In genomic region chr10:41710773-41711172, GRCm38 (mm10) we compare ENCODE assay signal across 27 mouse cellular contexts. TPM values are rescaled to one million over a fixed set of nuclear protein-coding genes. Genes with fewer than 3 reads are reported as not detected.
DNase-seq lines count a peak whose midpoint lies in the region; ATAC-seq and TF ChIP-seq lines count a peak whose summit lies in the region.
"Had no signal": no experiment of that assay in that cellular context is flagged by ENCODE, and none has a peak within 500 bp of the region (broad histone marks: within the 10 kb centered on the region; RNA-seq: fewer than 3 reads in every experiment).

No protein-coding gene starts in this region.

- no peak for ATAC-seq in heart, postnatal 0 days (ENCODE audit: insufficient read depth, low read depth)
- no peak for ATAC-seq in lung, postnatal 0 days
- ATAC-seq: forebrain, embryonic 14.5 days; forebrain, postnatal 0 days; hindbrain, embryonic 16.5 days; intestine, embryonic 15.5 days had no signal

- TF ChIP-seq EP300 in heart, postnatal 0 days (IDR thresholded peaks at IDR 0.05; ENCODE audit: low read depth), result no peak
- TF ChIP-seq EP300 in heart, adult 2 months (IDR thresholded peaks at IDR 0.05; ENCODE audit: insufficient read depth, low read depth, low read length), result no peak
- TF ChIP-seq EP300 in lung, postnatal 0 days (IDR thresholded peaks at IDR 0.05), result no peak

- H3K79me2 ChIP-seq in heart, adult 2 months (replicated peaks; ENCODE audit: control insufficient read depth, insufficient read depth, low read length), result no peaks in the 10 kb centered on the region

- H3K4me3 ChIP-seq in gastrocnemius, adult 2 months, result no peak overlapping the region
- no peak overlapping the region for H3K4me3 ChIP-seq in heart, postnatal 0 days (ENCODE audit: low read depth, low read length)
- H3K4me3 ChIP-seq in heart, adult 2 months, result no peak overlapping the region
- H3K4me3 ChIP-seq in lung, postnatal 0 days (ENCODE audit: low read depth, low read length), result no peak overlapping the region
- H3K4me3 ChIP-seq: embryonic facial prominence, embryonic 12.5 days; embryonic facial prominence, embryonic 15.5 days; heart, embryonic 10.5 days; hindbrain, embryonic 10.5 days; hindbrain, embryonic 13.5 days; intestine, embryonic 15.5 days had no signal

- TF ChIP-seq POLR2A in heart, adult 2 months (IDR thresholded peaks at IDR 0.05; ENCODE audit: insufficient read depth, low read depth, low read length), result no peak

- no peaks in the 10 kb centered on the region for H3K27me3 ChIP-seq in heart, postnatal 0 days (ENCODE audit: control insufficient read depth, insufficient read depth, low read length)
- no peaks in the 10 kb centered on the region for H3K27me3 ChIP-seq in heart, adult 2 months (ENCODE audit: control insufficient read depth, insufficient read depth, low read length)
- H3K27me3 ChIP-seq in lung, postnatal 0 days (replicated peaks; ENCODE audit: insufficient read depth, low read length), result no peaks in the 10 kb centered on the region
- H3K27me3 ChIP-seq: CH12.LX; embryonic facial prominence, embryonic 12.5 days; embryonic facial prominence, embryonic 15.5 days; hindbrain, embryonic 13.5 days; intestine, embryonic 15.5 days had no signal

- H3K9ac ChIP-seq in heart, postnatal 0 days (replicated peaks; ENCODE audit: low read depth, low read length), result no peak overlapping the region
- H3K9ac ChIP-seq in heart, adult 2 months (ENCODE audit: low read depth, low read length), result no peak overlapping the region
- H3K9ac ChIP-seq in lung, postnatal 0 days (replicated peaks; ENCODE audit: low read depth), result no peak overlapping the region
- H3K9ac ChIP-seq: embryonic facial prominence, embryonic 12.5 days; embryonic facial prominence, embryonic 15.5 days; forebrain, postnatal 0 days; hindbrain, embryonic 13.5 days; intestine, embryonic 15.5 days had no signal

- no peak for TF ChIP-seq CTCF in gastrocnemius, adult 2 months (IDR thresholded peaks at IDR 0.05)
- no peak for TF ChIP-seq CTCF in heart, postnatal 0 days (IDR thresholded peaks at IDR 0.05; ENCODE audit: low read depth)
- TF ChIP-seq CTCF in heart, adult 2 months (IDR thresholded peaks at IDR 0.05), result no peak
- TF ChIP-seq CTCF in lung, postnatal 0 days (IDR thresholded peaks at IDR 0.05), result no peak

- no peak for DNase-seq in gastrocnemius, adult 2 months
- no peak for DNase-seq in gastrocnemius, postnatal 14 days
- DNase-seq in heart, postnatal 0 days (ENCODE audit: low spot score), result peak; percentile 39
- no peak for DNase-seq in heart, adult 2 months
- DNase-seq in lung, postnatal 36 days, result peak; percentile 18
- DNase-seq in lung, postnatal 0 days (ENCODE audit: low spot score), result no peak
- DNase-seq: adrenal gland, adult 2 months; adrenal gland, postnatal 14 days; B cell, adult 2 months; cerebellum, adult 11 months; cerebellum, adult 2 months; cerebellum, adult 9-11 months; cerebellum, postnatal 25 days; forebrain, postnatal 0 days; gastrocnemius, postnatal 10 days; kidney, adult 11 months had no signal

- H3K36me3 ChIP-seq in heart, postnatal 0 days (replicated peaks; ENCODE audit: control insufficient read depth, insufficient read depth, low read length), result no peaks in the 10 kb centered on the region
- H3K36me3 ChIP-seq in heart, adult 2 months (ENCODE audit: control insufficient read depth, insufficient read depth, low read length), result no peaks in the 10 kb centered on the region
- H3K36me3 ChIP-seq in lung, postnatal 0 days (ENCODE audit: insufficient read depth, low read length), result no peaks in the 10 kb centered on the region
- H3K36me3 ChIP-seq: embryonic facial prominence, embryonic 12.5 days; embryonic facial prominence, embryonic 15.5 days; heart, embryonic 10.5 days; hindbrain, embryonic 10.5 days; hindbrain, embryonic 13.5 days; intestine, embryonic 15.5 days had no signal

- H3K27ac ChIP-seq in gastrocnemius, adult 2 months, result peak overlapping the region; percentile 60
- H3K27ac ChIP-seq in heart, postnatal 0 days (ENCODE audit: low read depth), result no peak overlapping the region
- no peak overlapping the region for H3K27ac ChIP-seq in heart, adult 2 months
- H3K27ac ChIP-seq in lung, postnatal 0 days (ENCODE audit: low read length), result no peak overlapping the region
- H3K27ac ChIP-seq: embryonic facial prominence, embryonic 12.5 days; embryonic facial prominence, embryonic 15.5 days; heart, embryonic 10.5 days; hindbrain, embryonic 10.5 days; hindbrain, embryonic 13.5 days; intestine, embryonic 15.5 days had no signal

- H3K4me2 ChIP-seq in heart, postnatal 0 days (ENCODE audit: low read depth, low read length), result no peak overlapping the region
- H3K4me2 ChIP-seq in lung, postnatal 0 days (replicated peaks; ENCODE audit: low read depth, low read length), result no peak overlapping the region
- H3K4me2 ChIP-seq: embryonic facial prominence, embryonic 12.5 days; embryonic facial prominence, embryonic 15.5 days; hindbrain, embryonic 13.5 days; intestine, embryonic 15.5 days had no signal

- no peaks in the 10 kb centered on the region for H3K9me3 ChIP-seq in heart, postnatal 0 days (replicated peaks; ENCODE audit: control insufficient read depth, low read length)
- no peaks in the 10 kb centered on the region for H3K9me3 ChIP-seq in lung, postnatal 0 days (ENCODE audit: low read length)
- H3K9me3 ChIP-seq: embryonic facial prominence, embryonic 15.5 days; G1E; heart, embryonic 10.5 days; hindbrain, embryonic 10.5 days; hindbrain, embryonic 13.5 days; intestine, embryonic 15.5 days had no signal

- no peaks in the 10 kb centered on the region for H3K4me1 ChIP-seq in heart, postnatal 0 days (ENCODE audit: control insufficient read depth, insufficient read depth)
- no peaks in the 10 kb centered on the region for H3K4me1 ChIP-seq in heart, adult 2 months (ENCODE audit: control insufficient read depth, insufficient read depth, low read length)
- no peaks in the 10 kb centered on the region for H3K4me1 ChIP-seq in lung, postnatal 0 days (ENCODE audit: insufficient read depth, low read depth, low read length)
- H3K4me1 ChIP-seq: embryonic facial prominence, embryonic 12.5 days; embryonic facial prominence, embryonic 15.5 days; intestine, embryonic 15.5 days had no signal

- intact Hi-C loops in gastrocnemius, adult 2 months (cut with DNase I), result no loop called here
- intact Hi-C loops in gastrocnemius, postnatal 14 days (cut with DNase I; ENCODE audit: low total_unique reads), result no loop called here
- intact Hi-C loops in heart, adult 2 months (cut with DNase I), result no loop called here

- 50% methylated on average over 8 of the region's 8 CpGs for WGBS in heart, postnatal 0 days
- 52% methylated on average over 8 of the region's 8 CpGs for WGBS in heart, adult 2 months
- 59% methylated on average over 8 of the region's 8 CpGs for WGBS in lung, postnatal 0 days

RNA-seq across cellular contexts. Expression of gene Ccdc162, which starts 5.7 kb away (rescaled TPM):
- total RNA-seq in gastrocnemius, adult 2 months (2021), result 1 to 10 TPM in 1 of 2 experiments, under 1 TPM in 1; 0.89 to 1.3 TPM
- total RNA-seq in gastrocnemius, postnatal 14 days (2021), result under 1 TPM; 0.64 to 0.66 TPM
- total RNA-seq in heart, postnatal 0 days (2014; rRNA removed; ENCODE audit: low replicate concordance), result 1.5 TPM in 1 of 2 replicates, not detected in the other
- polyA plus RNA-seq in heart, postnatal 0 days (2015; fragmentation: Nextera tagmentation; extraction: Ambion mirVana), result 0.16 and 0.36 TPM in 2 replicates
- under 1 TPM in 1 of 2 experiments, not detected in 1; 0.11 TPM for total RNA-seq in heart, adult 2 months (2021)
- 0.09 and 0.49 TPM in 2 replicates for polyA plus RNA-seq in heart, adult 2 months (2012; rRNA removed)
- polyA plus RNA-seq in lung, postnatal 0 days (2015; fragmentation: Nextera tagmentation; extraction: Ambion mirVana), result 2.2 and 3.0 TPM in 2 replicates
- total RNA-seq: common myeloid progenitor, adult 5-6 weeks had no signal
- polyA plus RNA-seq: G1E had no signal

Comparison
In these comparisons a context has a peak if more than half of its experiments do, and no peak if none do; other contexts are left out.
1. DNase-seq: peak in heart, postnatal 0 days (single experiment) and lung, postnatal 36 days (single experiment); none in gastrocnemius, adult 2 months (single experiment), gastrocnemius, postnatal 14 days (single experiment), heart, adult 2 months (0 of 2) and lung, postnatal 0 days (single experiment).